Mouse (Mus musculus) thymus, postnatal 10 days (tissue): ENCODE results near the gene Ptchd4.

Experiments used
- DNase-seq, 2 experiments: peaks; one replicate each; pipeline ENCODE4 v3.0.0; 2021; ENCODE audit warnings: low spot score in 2 of 2

Gene Ptchd4

DNA sequence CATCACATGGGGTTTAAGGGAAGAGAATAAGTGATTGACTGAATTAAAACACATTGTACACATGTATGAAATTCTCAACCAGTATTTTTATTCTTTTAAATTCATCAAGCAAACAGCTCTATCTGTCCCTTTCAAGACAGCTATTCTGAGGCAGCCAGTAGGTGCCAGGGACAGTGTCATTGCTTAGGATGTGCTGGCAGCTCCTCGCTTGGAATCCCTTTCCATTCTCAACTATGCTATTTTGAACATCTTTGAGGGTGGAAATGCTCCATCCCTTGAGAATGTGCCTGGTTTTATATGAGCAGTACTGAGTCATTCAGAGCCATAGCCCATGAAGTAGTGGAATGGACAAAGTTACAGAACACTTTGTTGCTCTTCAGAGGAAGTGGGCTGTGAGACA is 112.2 kb downstream of the Ptchd4 start:
- no peak for DNase-seq

DNA sequence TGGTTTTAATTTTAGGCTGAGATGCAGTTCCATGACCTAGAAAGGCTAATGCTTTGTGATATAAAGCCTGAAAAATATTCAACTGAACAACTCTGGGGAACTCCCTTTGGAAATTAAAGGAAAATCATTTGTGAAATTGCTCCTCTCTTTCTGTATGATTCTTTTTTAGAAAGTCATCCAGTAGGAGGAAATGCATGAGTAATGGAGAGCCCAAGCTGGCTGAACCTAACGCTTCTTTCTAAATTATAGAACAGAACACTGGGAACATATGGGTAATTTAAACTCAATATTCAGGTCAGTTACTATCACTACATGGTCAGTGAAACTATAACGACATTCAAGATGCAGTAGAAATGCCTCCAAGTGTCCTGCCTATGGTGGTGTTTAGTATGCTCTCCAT is 114.6 kb downstream of the Ptchd4 start:
- no peak for DNase-seq

DNA sequence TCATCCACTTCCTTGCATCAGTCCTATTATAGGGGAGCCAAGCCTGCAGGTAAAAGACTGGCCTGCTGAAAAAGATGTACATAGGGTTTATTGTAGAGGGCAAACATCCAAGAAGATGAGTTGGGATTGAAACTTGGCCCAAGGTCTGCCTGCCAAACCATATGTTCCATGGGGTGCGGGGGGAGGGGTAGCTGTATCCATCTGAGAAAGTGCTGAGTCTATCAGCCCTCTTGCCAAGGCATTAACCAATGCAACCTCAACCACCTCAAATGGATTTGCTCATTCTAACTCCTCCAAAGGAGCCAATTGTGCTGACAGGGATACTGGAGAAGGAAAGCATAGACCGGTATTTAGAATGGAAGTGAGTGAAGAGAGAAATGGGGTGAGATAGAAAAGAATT is 136.5 kb downstream of the Ptchd4 start:
- DNase-seq = no peak

DNA sequence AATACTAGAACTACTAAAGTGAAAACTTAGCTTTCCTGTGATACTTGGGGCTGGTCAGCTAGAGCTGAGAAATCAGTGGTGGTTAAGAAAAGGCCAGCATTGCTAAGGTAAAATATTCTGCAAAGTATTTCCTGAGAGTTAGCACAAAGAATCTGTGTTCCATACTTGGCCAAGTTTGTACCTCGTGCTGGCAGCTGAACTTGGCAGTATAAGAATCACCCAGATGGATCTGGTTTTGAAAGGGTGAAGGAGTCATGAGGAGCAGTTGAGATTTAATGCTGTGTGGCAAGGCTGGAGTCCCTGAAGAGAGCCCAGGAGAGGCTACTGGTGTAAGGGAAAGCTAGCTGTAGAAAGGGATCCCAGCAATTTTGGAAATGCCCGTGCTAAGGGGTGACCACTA is 140.7 kb downstream of the Ptchd4 start:
- DNase-seq = no peak

DNA sequence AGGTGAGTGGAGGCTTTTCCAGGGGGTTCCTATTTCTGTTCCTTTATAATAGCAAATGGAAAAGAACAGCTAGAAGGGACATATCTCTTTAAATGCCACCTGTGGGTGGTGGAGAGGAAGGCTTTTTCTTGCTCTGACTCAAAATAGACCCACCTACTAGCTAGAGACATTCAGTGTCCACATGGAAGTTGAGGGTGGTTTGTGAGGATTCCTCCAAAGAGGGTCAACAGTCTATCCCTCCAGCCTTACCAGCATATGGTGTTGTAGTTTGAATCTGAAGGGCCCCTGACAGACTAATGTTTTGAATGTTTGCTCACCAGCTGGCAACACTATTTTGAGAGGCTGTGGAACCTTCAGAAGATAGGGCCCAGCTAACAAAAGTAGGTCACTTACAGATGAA is 147.0 kb downstream of the Ptchd4 start:
- no peak for DNase-seq

DNA sequence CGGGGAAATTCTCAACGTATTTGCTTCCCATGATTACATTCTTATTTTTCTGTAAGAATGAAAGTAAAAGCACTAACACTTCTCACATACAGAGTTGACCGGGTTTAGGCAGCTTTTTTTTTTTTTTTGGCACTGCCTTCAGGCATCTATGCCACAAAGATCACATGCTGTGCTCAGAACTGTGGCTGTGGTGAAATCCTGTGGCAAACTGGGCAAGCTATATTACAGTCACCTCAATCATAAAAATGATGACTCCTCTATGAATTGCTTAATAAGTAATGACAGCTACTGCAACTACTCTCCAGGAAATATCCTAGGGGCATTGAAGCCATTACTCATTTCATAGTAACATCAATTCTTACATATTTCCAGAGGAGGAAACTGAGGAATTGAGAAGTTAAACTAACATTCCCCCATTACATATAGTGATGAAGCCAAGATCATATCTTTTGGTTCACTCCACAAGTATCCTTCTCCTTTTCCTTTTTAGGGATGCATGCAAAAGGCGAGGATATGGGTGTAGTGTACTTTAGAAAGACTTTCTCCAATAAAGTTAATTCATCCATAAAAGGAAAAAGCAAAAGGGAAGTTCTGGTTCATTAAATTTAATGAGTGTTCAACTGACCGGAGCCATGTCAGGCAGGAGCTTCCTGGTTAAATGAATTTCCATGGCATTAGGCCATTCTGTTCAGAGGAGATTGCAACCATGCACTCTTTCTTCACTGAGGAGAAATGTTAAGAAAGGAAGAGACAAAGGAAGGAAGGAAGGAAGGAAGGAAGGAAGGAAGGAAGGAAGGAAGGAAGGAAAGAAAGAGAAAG is 164.6 kb downstream of the Ptchd4 start:
- no peak for DNase-seq

DNA sequence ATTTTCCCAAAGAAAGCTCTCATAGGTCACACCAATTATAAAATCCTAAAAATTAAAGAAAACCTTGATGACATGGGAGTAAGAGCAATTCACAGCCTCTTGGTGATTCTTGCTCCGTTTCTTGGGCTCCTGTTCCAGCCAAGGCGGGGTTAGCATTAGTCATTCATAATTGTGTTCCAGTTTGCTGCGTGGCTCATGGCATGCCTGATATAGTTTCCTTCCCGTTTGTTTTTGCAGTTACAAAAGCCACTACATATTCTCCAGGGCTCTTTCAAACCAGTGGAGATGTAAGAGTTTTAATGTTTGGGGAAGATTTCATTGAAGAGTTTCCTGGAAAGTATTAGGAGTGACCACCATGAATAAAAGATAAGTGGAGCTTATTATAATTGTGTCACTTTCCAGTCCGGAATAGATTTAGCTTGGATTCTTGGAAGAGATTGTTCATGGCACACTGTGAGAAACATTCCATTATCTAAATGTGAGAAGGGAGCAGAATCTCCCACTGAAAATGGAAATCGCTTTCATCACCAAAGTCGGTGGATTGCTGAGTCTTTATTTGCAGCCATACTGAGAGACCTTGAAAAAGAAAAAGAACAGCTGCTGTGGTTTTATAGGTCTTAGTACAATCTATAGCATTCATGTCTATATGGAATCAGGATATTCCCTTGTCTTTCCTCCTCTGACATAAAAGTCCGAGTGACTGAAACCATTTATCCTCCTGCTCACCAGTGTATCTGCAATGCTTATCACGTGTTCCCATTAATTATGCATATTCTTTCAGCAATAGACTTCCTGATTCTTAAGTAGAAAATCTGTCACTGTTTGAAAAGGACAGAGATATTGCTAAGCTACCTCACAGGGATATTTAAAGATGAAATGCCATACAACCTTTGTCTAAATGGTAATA is 193.9 kb downstream of the Ptchd4 start:
- DNase-seq = no peak

DNA sequence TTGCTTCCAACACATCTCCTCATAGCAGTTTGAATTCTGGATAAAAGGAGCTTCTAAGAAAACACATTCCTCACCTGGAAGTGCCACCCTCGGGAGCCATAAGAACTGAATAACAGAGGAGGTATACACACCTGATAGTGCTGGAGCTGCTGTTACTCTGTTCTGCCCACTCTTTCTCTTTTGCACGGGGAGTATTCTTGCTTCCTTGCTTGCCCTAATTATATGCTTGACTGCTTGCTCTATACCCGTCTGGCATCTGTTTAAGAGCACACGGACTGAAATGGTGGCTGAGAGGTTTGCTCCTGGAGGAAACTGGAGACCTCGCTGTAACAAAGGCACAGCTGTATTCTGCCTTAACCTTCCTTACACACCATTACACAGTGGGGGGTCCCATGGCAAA is 214.4 kb downstream of the Ptchd4 start:
- DNase-seq = no peak

DNA sequence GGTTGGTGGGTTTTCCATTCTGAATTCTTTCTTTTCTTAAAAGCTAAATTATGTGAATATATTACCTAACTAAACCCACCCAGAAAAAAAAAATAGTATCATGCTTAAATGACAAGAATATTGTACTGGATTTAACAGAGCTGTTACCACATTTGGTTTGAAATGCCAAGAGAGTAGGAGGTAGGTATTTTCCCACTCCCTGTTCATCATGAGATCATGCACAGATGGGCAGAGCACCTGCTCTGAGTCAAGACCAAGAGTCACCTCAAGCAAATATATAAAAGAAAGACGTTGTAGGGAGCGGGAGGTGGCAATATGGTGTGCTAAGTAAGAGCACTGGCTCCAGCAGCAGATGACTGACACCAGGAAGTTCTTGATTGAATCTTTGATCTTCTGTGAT is 233.8 kb downstream of the Ptchd4 start:
- no peak for DNase-seq
